Mouse (Mus musculus): Measurements from ENCODE around the gene Lin7a. TPM values are rescaled to one million over a fixed set of nuclear protein-coding genes. Genes with fewer than 3 reads are reported as not detected.

Lin7a gene
- polyA plus RNA-seq, 1 experiment = 1.5 TPM

DNA sequence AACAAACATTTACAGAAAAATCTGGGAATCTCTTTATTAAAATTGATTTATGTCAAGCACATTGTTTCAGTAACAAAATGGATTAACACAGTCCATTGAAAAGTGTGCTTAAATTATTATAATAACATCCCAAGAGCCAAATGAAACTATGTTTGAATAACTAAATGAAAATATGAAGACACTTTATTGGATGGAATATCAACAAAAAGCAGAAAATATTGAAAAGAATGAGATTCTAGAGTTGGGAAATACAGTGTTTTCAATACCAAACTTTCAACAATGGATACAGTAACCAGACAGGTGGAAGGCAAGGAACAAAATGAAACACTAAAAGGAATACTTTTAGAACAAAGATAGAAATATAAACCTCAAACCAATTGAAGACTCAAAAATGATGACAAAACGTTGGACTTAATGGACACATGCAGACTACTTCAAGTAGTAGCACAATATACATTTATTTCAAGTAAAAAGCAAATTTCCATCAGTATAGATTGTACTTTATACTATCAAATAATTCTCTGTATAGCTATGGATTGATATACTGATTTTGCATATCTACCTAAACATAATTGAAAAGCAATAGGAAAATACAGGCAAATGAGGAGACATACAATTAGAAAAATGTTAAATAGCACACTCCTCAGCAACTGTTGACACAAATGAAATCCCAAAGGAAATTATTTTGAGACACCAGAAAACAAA lies 28.6 kb upstream of the Lin7a start:
- H3K4me3 ChIP-seq (ENCODE audit: insufficient read depth, low read length) = no peak overlapping the region
- TF ChIP-seq POLR2A (IDR thresholded peaks at IDR 0.05; ENCODE audit: low read depth, low read length) = no peak
- no peak for TF ChIP-seq CTCF (IDR thresholded peaks at IDR 0.05; ENCODE audit: borderline replicate concordance, insufficient read depth, low read length)
- no peak overlapping the region for H3K27ac ChIP-seq (ENCODE audit: insufficient read depth, low read length)
- H3K4me1 ChIP-seq (ENCODE audit: control insufficient read depth, insufficient read depth, low read length) = no peaks in the 10 kb centered on the region

DNA sequence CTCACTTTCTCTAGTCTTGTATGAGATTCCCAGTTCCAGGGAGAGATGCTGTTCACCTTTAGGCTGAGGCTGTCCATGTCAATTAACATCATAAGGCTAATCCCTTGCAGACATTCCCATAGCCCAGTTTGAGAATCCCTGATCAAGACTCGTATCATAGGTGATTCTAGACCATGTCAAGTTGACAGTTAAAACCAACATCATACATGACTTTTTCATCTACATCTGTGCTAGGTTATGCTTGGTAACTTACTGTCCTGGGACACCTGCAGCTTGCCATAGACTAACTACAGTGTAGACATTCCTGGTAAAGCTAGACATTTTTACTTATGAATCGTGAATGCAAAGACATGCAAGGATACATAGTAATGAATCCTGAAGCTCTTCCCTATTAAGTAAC lies 27.3 kb upstream of the Lin7a start:
- Histone ChIP-seq H3K4me1 (ENCODE audit: control insufficient read depth, insufficient read depth, low read length) (no peaks in the 10 kb centered on the region), H3K4me3 (ENCODE audit: insufficient read depth, low read length) (no peak overlapping the region), H3K27ac (ENCODE audit: insufficient read depth, low read length) (no peak overlapping the region)
- TF ChIP-seq CTCF (IDR thresholded peaks at IDR 0.05; ENCODE audit: borderline replicate concordance, insufficient read depth, low read length) (no peak), POLR2A (IDR thresholded peaks at IDR 0.05; ENCODE audit: low read depth, low read length) (no peak)

DNA sequence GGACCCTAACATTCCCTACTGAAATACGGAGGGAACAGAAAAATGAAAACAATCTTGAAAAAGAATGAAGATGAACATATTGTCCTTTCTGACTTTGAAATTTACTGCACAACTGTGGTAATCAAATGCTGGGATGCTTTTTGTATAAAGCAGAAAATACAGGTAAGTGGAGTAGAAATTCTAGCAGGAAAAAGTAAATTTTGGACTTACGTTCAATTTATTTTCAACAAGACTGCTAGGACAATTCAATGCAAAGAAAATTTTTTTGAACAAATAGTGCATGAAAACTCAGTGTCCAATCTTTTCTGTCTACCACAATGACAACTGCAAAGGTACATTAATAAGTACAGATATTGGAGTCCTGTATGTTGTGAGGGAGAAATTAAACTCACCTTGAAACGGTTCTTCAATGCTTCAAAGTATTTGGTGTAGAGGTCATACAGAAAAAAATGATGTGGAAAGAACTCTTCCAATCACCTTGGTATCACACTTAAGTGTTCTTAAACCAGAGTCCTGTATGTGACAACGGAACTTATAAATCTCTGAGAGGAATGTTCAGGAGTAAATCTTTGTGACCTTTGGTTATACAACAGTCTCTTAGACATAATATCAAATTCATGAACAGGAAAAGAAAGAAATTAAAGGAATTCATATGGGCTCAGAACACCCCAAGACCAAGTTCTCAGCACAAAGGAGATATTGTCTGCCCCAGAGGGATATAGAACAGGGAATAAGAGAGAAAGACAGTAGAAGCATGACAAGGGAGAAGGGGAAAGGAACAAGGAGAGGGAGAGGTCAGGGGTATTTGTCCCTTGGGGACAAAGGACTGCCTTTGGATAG lies 26.6 kb upstream of the Lin7a start:
- Histone ChIP-seq H3K4me3 (ENCODE audit: insufficient read depth, low read length) (no peak overlapping the region), H3K27ac (ENCODE audit: insufficient read depth, low read length) (no peak overlapping the region), H3K4me1 (ENCODE audit: control insufficient read depth, insufficient read depth, low read length) (no peaks in the 10 kb centered on the region)
- TF ChIP-seq CTCF (IDR thresholded peaks at IDR 0.05; ENCODE audit: borderline replicate concordance, insufficient read depth, low read length) (no peak), POLR2A (IDR thresholded peaks at IDR 0.05; ENCODE audit: low read depth, low read length) (no peak)

DNA sequence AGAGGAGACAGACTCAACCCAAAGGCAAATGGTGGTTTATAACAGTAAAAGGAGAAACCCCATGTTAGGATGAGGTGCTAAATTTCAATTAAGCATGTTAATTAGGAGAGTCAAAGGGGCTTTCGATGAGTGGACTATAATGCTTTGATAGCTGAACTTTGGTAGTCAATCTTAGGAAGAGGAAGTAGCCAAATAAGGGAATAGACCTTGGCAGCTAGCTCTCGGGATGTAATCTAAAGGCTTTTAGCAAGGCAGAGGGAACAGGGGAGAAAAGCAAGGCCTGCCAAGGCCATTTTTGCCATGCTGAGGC lies 26.0 kb upstream of the Lin7a start:
- TF ChIP-seq CTCF (IDR thresholded peaks at IDR 0.05; ENCODE audit: borderline replicate concordance, insufficient read depth, low read length) (no peak), POLR2A (IDR thresholded peaks at IDR 0.05; ENCODE audit: low read depth, low read length) (no peak)
- H3K4me3 ChIP-seq (ENCODE audit: insufficient read depth, low read length) = no peak overlapping the region
- no peak overlapping the region for H3K27ac ChIP-seq (ENCODE audit: insufficient read depth, low read length)
- no peaks in the 10 kb centered on the region for H3K4me1 ChIP-seq (ENCODE audit: control insufficient read depth, insufficient read depth, low read length)

DNA sequence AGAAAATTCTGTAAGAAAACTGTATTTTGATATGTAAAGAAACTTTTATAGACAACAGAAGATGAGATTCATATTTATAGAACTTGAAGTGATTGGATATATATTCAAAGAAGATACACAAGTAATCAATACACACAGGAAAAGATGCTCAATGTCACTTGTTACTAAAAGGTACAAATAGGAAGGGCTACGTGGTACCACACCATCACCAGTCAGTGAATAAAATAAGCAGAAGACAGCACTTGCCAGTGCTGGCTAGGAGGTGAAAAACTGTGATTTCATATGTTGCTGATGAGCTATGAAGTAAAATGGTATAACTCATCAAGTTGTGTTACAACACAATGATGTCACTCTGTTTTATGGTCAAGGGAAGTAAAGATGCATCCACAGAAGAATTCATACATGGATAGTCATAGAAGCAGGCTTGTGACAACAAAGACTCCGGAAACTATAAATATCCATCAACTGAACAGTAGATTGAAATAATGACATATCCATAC lies 25.5 kb upstream of the Lin7a start:
- TF ChIP-seq POLR2A (IDR thresholded peaks at IDR 0.05; ENCODE audit: low read depth, low read length) = no peak
- no peak for TF ChIP-seq CTCF (IDR thresholded peaks at IDR 0.05; ENCODE audit: borderline replicate concordance, insufficient read depth, low read length)
- H3K4me1 ChIP-seq (ENCODE audit: control insufficient read depth, insufficient read depth, low read length) = no peaks in the 10 kb centered on the region

DNA sequence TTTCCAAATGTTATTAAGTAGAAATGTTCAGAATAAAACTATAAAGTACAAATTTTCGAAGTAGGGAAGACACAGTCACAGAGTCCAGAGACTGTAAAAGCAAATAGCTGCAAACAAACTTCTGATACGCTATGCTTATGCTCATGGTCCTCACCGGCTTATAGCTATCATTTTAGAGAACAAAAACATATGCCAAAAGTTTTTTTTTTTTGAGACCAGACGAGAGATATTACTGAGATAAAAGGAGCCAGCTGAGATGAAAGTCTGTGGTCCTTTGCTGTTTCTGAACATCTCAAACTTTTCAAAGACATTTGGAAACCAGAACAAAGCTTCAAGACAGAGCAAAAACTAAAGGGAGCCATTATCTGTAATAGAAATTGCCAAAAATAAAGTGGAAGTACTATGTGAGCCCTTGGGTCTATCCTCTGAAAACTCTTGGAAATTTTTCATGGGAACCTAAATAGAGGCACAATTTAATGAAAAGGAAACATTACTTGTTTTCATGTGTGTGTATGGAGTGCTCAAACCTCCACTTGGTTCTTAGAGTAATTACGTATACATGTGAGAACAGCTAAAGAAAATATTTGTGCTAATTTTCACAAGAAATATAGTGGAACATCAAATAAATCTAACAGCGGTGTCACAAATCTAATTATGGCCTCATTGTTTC lies 24.4 kb upstream of the Lin7a start:
- no peak overlapping the region for H3K4me3 ChIP-seq (ENCODE audit: insufficient read depth, low read length)
- no peaks in the 10 kb centered on the region for H3K4me1 ChIP-seq (ENCODE audit: control insufficient read depth, insufficient read depth, low read length)
- no peak for TF ChIP-seq CTCF (IDR thresholded peaks at IDR 0.05; ENCODE audit: borderline replicate concordance, insufficient read depth, low read length)
- no peak for TF ChIP-seq POLR2A (IDR thresholded peaks at IDR 0.05; ENCODE audit: low read depth, low read length)
- H3K27ac ChIP-seq (ENCODE audit: insufficient read depth, low read length) = no peak overlapping the region

More for the DNA sequence above, 25.5 kb upstream of the Lin7a start:
- no peak overlapping the region for H3K27ac ChIP-seq (ENCODE audit: insufficient read depth, low read length)
- no peak overlapping the region for H3K4me3 ChIP-seq (ENCODE audit: insufficient read depth, low read length)

DNA sequence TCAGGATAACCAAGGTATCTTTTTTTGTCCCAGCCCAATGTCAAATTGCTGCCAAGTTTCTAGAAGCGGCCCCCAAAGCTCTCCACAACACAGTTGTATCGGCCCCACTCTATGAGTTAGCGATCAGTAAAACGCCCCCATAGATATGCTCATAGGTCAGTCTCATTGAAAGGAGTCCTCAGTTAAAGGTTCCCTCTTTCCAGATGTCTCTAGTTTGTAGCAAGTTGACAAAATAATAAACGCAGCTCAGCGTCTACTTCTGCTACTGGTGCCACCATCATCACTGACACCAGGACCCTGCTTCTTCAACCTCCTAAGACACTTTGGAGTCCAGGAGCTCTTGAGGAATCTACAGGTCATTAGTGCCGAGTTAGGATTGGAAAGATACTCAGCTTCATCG lies 23.0 kb upstream of the Lin7a start:
- H3K4me1 ChIP-seq (ENCODE audit: control insufficient read depth, insufficient read depth, low read length) = no peaks in the 10 kb centered on the region
- TF ChIP-seq POLR2A (IDR thresholded peaks at IDR 0.05; ENCODE audit: low read depth, low read length) = no peak
- no peak for TF ChIP-seq CTCF (IDR thresholded peaks at IDR 0.05; ENCODE audit: borderline replicate concordance, insufficient read depth, low read length)
- no peak overlapping the region for H3K4me3 ChIP-seq (ENCODE audit: insufficient read depth, low read length)
- H3K27ac ChIP-seq (ENCODE audit: insufficient read depth, low read length) = no peak overlapping the region

DNA sequence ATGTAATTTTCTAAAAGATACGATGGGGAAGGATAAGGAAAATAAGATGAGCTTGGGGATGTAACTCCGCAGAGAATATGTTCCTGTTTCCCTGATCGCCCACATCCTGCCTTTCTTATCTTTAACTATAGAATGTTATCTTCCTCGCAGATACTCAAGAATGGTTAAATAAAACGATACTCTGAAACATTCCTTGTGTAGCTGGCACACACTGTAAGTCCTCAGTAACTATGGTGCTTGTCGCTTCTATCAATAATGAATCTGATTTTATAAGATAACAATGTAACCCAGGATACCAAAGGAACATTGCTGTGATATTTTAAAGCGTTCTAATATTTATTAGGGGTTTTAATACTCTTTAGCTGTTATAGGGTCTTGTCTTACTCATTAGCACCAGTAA lies 22.4 kb upstream of the Lin7a start:
- Histone ChIP-seq H3K4me3 (ENCODE audit: insufficient read depth, low read length) (no peak overlapping the region), H3K4me1 (ENCODE audit: control insufficient read depth, insufficient read depth, low read length) (no peaks in the 10 kb centered on the region), H3K27ac (ENCODE audit: insufficient read depth, low read length) (no peak overlapping the region)
- TF ChIP-seq POLR2A (IDR thresholded peaks at IDR 0.05; ENCODE audit: low read depth, low read length) (no peak), CTCF (IDR thresholded peaks at IDR 0.05; ENCODE audit: borderline replicate concordance, insufficient read depth, low read length) (no peak)

DNA sequence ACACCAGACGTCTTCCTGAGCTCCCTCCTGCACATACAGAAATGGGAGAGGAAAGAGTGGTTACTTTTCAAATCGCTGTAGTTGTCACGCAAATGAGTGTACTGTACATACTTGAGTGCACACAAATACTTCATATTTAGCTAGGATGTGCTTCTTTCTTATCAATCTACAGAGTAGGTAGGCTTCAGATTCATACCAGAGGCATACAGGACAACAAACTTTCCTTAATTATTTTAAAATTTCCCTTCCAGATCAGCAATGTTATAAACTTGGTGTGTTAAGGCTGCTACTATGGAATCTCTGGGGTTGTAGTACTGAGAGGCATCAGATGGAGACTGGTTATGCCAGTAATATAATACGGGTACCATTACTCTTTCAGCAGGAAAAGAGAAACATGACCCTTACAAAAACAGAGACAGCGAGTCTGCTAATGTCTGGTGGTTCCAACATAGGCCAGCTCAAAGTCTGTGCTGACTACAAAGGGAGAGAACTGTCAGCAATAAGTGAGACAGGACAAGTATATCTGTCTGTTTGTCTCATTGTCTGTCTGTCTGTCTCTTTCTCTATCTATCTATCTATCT lies 21.8 kb upstream of the Lin7a start:
- Histone ChIP-seq H3K4me3 (ENCODE audit: insufficient read depth, low read length) (no peak overlapping the region), H3K4me1 (ENCODE audit: control insufficient read depth, insufficient read depth, low read length) (no peaks in the 10 kb centered on the region), H3K27ac (ENCODE audit: insufficient read depth, low read length) (no peak overlapping the region)
- no peak for TF ChIP-seq CTCF (IDR thresholded peaks at IDR 0.05; ENCODE audit: borderline replicate concordance, insufficient read depth, low read length)
- no peak for TF ChIP-seq POLR2A (IDR thresholded peaks at IDR 0.05; ENCODE audit: low read depth, low read length)

Measured in embryonic fibroblast, embryonic 13.5 days (primary cell).